Mouse (Mus musculus) layer of hippocampus, postnatal 14 days (tissue): ENCODE results near the gene 4933400A11Rik. TPM values are rescaled to one million over a fixed set of nuclear protein-coding genes. Genes with fewer than 3 reads are reported as not detected.

Source experiments
- total RNA-seq, 2 experiments: library from RNA; stranded (reverse); gene quantifications; 2 replicates each; pipeline ENCODE4 v1.2.3; 2021

The 4933400A11Rik gene
- total RNA-seq, 2 experiments from 2014 or later = not detected

Other genes with a start within 250 kb of the 4933400A11Rik start
- gene Mid1, start 94.4 kb downstream of the 4933400A11Rik start, total RNA-seq = 10 to 100 TPM; 22.6 to 30.0 TPM
- gene Gm21887, start 230.0 kb upstream of the 4933400A11Rik start, total RNA-seq = 100 to 1,000 TPM; 225 to 399 TPM